Mouse (Mus musculus): ENCODE results near the gene Tbcb. TPM values are rescaled to one million over a fixed set of nuclear protein-coding genes. Genes with fewer than 3 reads are reported as not detected.

Tbcb gene
- polyA plus RNA-seq, 1 experiment from 2014 or later: 156 TPM

- Histone ChIP-seq H3K9me3 (ENCODE audit: control insufficient read depth, low read length) (no peaks in the 10 kb centered on the region), H3K27me3 (ENCODE audit: control insufficient read depth, insufficient read depth, low read depth, low read length) (no peaks in the 10 kb centered on the region), H3K4me2 (ENCODE audit: low read depth, low read length) (0 out of 2 replicates have a peak overlapping the region, but pooled peaks have one; percentile 1), H3K36me3 (ENCODE audit: control insufficient read depth, insufficient read depth, low read length) (peaks cover 10% of the 10 kb centered on the region), H3K9ac (ENCODE audit: low read length) (no peak overlapping the region), H3K4me3 (ENCODE audit: low read length) (no peak overlapping the region), H3K27ac (ENCODE audit: low read length) (no peak overlapping the region), H3K4me1 (replicated peaks; ENCODE audit: control insufficient read depth, insufficient read depth, low read length) (no peaks in the 10 kb centered on the region)
- ATAC-seq (ENCODE audit: low read depth): no peak
- WGBS: 65% methylated on average over 12 of the region's 12 CpGs
These were observed 55.6 kb downstream of the Tbcb start for GRCm38 (mm10) chr7:30176474-30176873.

Other genes starting within 250 kb of the Tbcb start
- 12.3 and 13.8 TPM in 2 replicates for gene Zfp568, start 248.3 kb downstream of the Tbcb start, polyA plus RNA-seq (2015; fragmentation: Nextera tagmentation; extraction: Ambion mirVana)
- 3.7 and 4.3 TPM in 2 replicates for gene Zfp14, start 180.9 kb downstream of the Tbcb start, polyA plus RNA-seq (2015; fragmentation: Nextera tagmentation; extraction: Ambion mirVana)
- gene Zfp82, start 159.4 kb downstream of the Tbcb start, polyA plus RNA-seq (2015; fragmentation: Nextera tagmentation; extraction: Ambion mirVana): 4.7 and 5.0 TPM in 2 replicates
- 1.2 and 1.5 TPM in 2 replicates for gene Gm26920, start 141.9 kb downstream of the Tbcb start, polyA plus RNA-seq (2015; fragmentation: Nextera tagmentation; extraction: Ambion mirVana)
- gene Zfp566, start 141.7 kb downstream of the Tbcb start, polyA plus RNA-seq (2015; fragmentation: Nextera tagmentation; extraction: Ambion mirVana): 6.9 and 7.6 TPM in 2 replicates
- gene Zfp260, start 137.5 kb downstream of the Tbcb start, polyA plus RNA-seq (2015; fragmentation: Nextera tagmentation; extraction: Ambion mirVana): 115 and 117 TPM in 2 replicates
- 11.6 and 14.3 TPM in 2 replicates for gene Zfp382, start 110.3 kb downstream of the Tbcb start, polyA plus RNA-seq (2015; fragmentation: Nextera tagmentation; extraction: Ambion mirVana)
- 13.7 and 14.8 TPM in 2 replicates for gene Zfp146, start 62.5 kb downstream of the Tbcb start, polyA plus RNA-seq (2015; fragmentation: Nextera tagmentation; extraction: Ambion mirVana)
- 17.1 and 20.2 TPM in 2 replicates for gene Cox7a1, start 48.1 kb downstream of the Tbcb start, polyA plus RNA-seq (2015; fragmentation: Nextera tagmentation; extraction: Ambion mirVana)
- gene Capns1, start 33.5 kb downstream of the Tbcb start, polyA plus RNA-seq (2015; fragmentation: Nextera tagmentation; extraction: Ambion mirVana): 91.2 and 99.5 TPM in 2 replicates
- gene Polr2i, start 324 bp downstream of the Tbcb start, polyA plus RNA-seq (2015; fragmentation: Nextera tagmentation; extraction: Ambion mirVana): 146 and 152 TPM in 2 replicates
- gene Ovol3, start 3.5 kb upstream of the Tbcb start, polyA plus RNA-seq (2015; fragmentation: Nextera tagmentation; extraction: Ambion mirVana): 0.30 TPM in 1 of 2 replicates, not detected in the other
- 0.48 and 0.83 TPM in 2 replicates for gene Thap8, start 47.8 kb upstream of the Tbcb start, polyA plus RNA-seq (2015; fragmentation: Nextera tagmentation; extraction: Ambion mirVana)
- 11.8 and 12.2 TPM in 2 replicates for gene Wdr62, start 48.1 kb upstream of the Tbcb start, polyA plus RNA-seq (2015; fragmentation: Nextera tagmentation; extraction: Ambion mirVana)
- 15.9 and 20.7 TPM in 2 replicates for gene Clip3, start 59.5 kb upstream of the Tbcb start, polyA plus RNA-seq (2015; fragmentation: Nextera tagmentation; extraction: Ambion mirVana)
- gene Alkbh6, start 76.4 kb upstream of the Tbcb start, polyA plus RNA-seq (2015; fragmentation: Nextera tagmentation; extraction: Ambion mirVana): 82.1 and 84.4 TPM in 2 replicates
- gene Syne4, start 82.5 kb upstream of the Tbcb start, polyA plus RNA-seq (2015; fragmentation: Nextera tagmentation; extraction: Ambion mirVana): 32.5 and 33.6 TPM in 2 replicates
- gene E130208F15Rik, start 89.5 kb upstream of the Tbcb start, polyA plus RNA-seq (2015; fragmentation: Nextera tagmentation; extraction: Ambion mirVana): 0.38 TPM in 1 of 2 replicates, not detected in the other
- gene Sdhaf1, start 91.6 kb upstream of the Tbcb start, polyA plus RNA-seq (2015; fragmentation: Nextera tagmentation; extraction: Ambion mirVana): 14.5 and 15.8 TPM in 2 replicates
- 3.5 and 3.9 TPM in 2 replicates for gene Lrfn3, start 130.5 kb upstream of the Tbcb start, polyA plus RNA-seq (2015; fragmentation: Nextera tagmentation; extraction: Ambion mirVana)
- 53.5 and 63.9 TPM in 2 replicates for gene Tyrobp, start 181.5 kb upstream of the Tbcb start, polyA plus RNA-seq (2015; fragmentation: Nextera tagmentation; extraction: Ambion mirVana)
- gene Hcst, start 187.6 kb upstream of the Tbcb start, polyA plus RNA-seq (2015; fragmentation: Nextera tagmentation; extraction: Ambion mirVana): 2.0 and 2.6 TPM in 2 replicates
- gene Nfkbid, start 189.5 kb upstream of the Tbcb start, polyA plus RNA-seq (2015; fragmentation: Nextera tagmentation; extraction: Ambion mirVana): 1.9 and 2.0 TPM in 2 replicates
- gene Aplp1, start 213.3 kb upstream of the Tbcb start, polyA plus RNA-seq (2015; fragmentation: Nextera tagmentation; extraction: Ambion mirVana): 20.4 and 22.3 TPM in 2 replicates
- gene Kirrel2, start 225.4 kb upstream of the Tbcb start, polyA plus RNA-seq (2015; fragmentation: Nextera tagmentation; extraction: Ambion mirVana): not detected in 2 replicates
- gene Nphs1, start 226.0 kb upstream of the Tbcb start, polyA plus RNA-seq (2015; fragmentation: Nextera tagmentation; extraction: Ambion mirVana): not detected in 2 replicates

All from lung, embryonic 16.5 days (tissue).